Mouse (Mus musculus) kidney, adult 2 months (tissue): ENCODE data around the gene Mast3. TPM values are rescaled to one million over a fixed set of nuclear protein-coding genes. Genes with fewer than 3 reads are reported as not detected.

Source experiments
- DNase-seq: peaks from one replicate; pipeline ENCODE4 v3.0.0; 2021
- H3K27ac ChIP-seq: fragments of 200-500 bp; 2 replicates; pipeline ENCODE4 v1.5.1; 2012; ENCODE audit warnings: low read depth, low read length, control low read depth, inconsistent platforms; ENCODE audit not compliant: insufficient read depth
- H3K27me3 ChIP-seq: fragments of 200-500 bp; replicated peaks from 2 replicates; pipeline ENCODE4 v1.6.1; 2012; ENCODE audit warnings: mild to moderate bottlenecking, moderate library complexity, low read length, inconsistent platforms; ENCODE audit not compliant: control insufficient read depth, insufficient read depth
- H3K36me3 ChIP-seq: fragments of 200-500 bp; 2 replicates; pipeline ENCODE4 v1.6.1; 2012; ENCODE audit warnings: mild to moderate bottlenecking, moderate library complexity, low read length, inconsistent platforms; ENCODE audit not compliant: control insufficient read depth, insufficient read depth
- H3K4me1 ChIP-seq: fragments of 200-500 bp; 2 replicates; pipeline ENCODE4 v1.6.1; 2011; ENCODE audit warnings: low read length; ENCODE audit not compliant: control insufficient read depth, insufficient read depth
- H3K4me3 ChIP-seq: fragments of 200-500 bp; 2 replicates; pipeline ENCODE4 v1.5.1; 2011; ENCODE audit warnings: mild to moderate bottlenecking, low read depth, low read length, control low read depth; ENCODE audit not compliant: insufficient read depth
- CTCF ChIP-seq: fragments of 200-500 bp; conservative IDR thresholded peaks from 2 replicates; pipeline ENCODE4 v1.5.1; 2011; ENCODE audit warnings: low read depth, mild to moderate bottlenecking, control low read depth, low read length, moderate library complexity, mixed read lengths; ENCODE audit not compliant: insufficient read depth, insufficient read length
- POLR2A ChIP-seq: fragments of 200-500 bp; IDR thresholded peaks from one replicate; pipeline ENCODE4 v1.6.1; 2011; ENCODE audit warnings: low read depth, low read length, control low read depth
- WGBS: fragments of 180-500 bp; shearing (Covaris S2); methylation state at CpG from one replicate; pipeline ENCODE4 v1.1.7; 2018; 5-methylcytosine and 5-hydroxymethylcytosine counted together
- polyA plus RNA-seq: library from polyadenylated mRNA; depleted of rRNA; stranded (reverse); fragments of >200 nt; gene quantifications from 2 replicates; pipeline ENCODE4 v1.2.3, GENCODE M21; 2012

The Mast3 gene
- polyA plus RNA-seq, 1 experiment = 25.3 TPM

GRCm38 (mm10) chr8:70812055-70812454, 7.2 kb upstream of the Mast3 start:
- Histone ChIP-seq H3K27me3 (no peaks in the 10 kb centered on the region), H3K4me1 (no peaks in the 10 kb centered on the region), H3K4me3 (no peak overlapping the region), H3K36me3 (no peaks in the 10 kb centered on the region), H3K27ac (no peak overlapping the region)
- TF ChIP-seq CTCF = no peak
- TF ChIP-seq POLR2A = no peak
- whole genome bisulfite sequencing = 61% methylated on average over 4 of the region's 4 CpGs
- no peak for DNase-seq

- DNase-seq = no peak
- WGBS = 69% methylated on average over 20 of the region's 20 CpGs
- no peaks in the 10 kb centered on the region for H3K27me3 ChIP-seq
- no peak for TF ChIP-seq POLR2A
- no peaks in the 10 kb centered on the region for H3K36me3 ChIP-seq
- no peaks in the 10 kb centered on the region for H3K4me1 ChIP-seq
- no peak overlapping the region for H3K27ac ChIP-seq
- no peak overlapping the region for H3K4me3 ChIP-seq
These were observed 6.3 kb upstream of the Mast3 start for GRCm38 (mm10) chr8:70810962-70811680.

- H3K4me3 ChIP-seq = no peak overlapping the region
- no peak overlapping the region for H3K27ac ChIP-seq
- WGBS = 77% methylated on average over 8 of the region's 8 CpGs
- no peaks in the 10 kb centered on the region for H3K36me3 ChIP-seq
- DNase-seq = no peak
- TF ChIP-seq CTCF = no peak
- TF ChIP-seq POLR2A = no peak
- no peaks in the 10 kb centered on the region for H3K27me3 ChIP-seq
- H3K4me1 ChIP-seq = no peaks in the 10 kb centered on the region
These were observed 4.3 kb upstream of the Mast3 start for GRCm38 (mm10) chr8:70808955-70809701.

GRCm38 (mm10) chr8:70808239-70808638, 3.4 kb upstream of the Mast3 start, which contains the start of gene Il12rb1:
TSS of gene Il12rb1 (plus strand) at chr8:70808449.
- Histone ChIP-seq H3K4me1 (no peaks in the 10 kb centered on the region), H3K27ac (no peak within 1 kb of the TSS), H3K4me3 (no peak within 1 kb of the TSS), H3K27me3 (no peaks in the 10 kb centered on the region), H3K36me3 (no peaks in the 10 kb centered on the region)
- 82% methylated on average over 5 of the region's 5 CpGs for WGBS
- no peak for DNase-seq
- TF ChIP-seq CTCF = no peak
- no peak for TF ChIP-seq POLR2A

- 76% methylated on average over 1 of the region's 1 CpGs for WGBS
- Histone ChIP-seq H3K27ac (no peak overlapping the region), H3K36me3 (no peaks in the 10 kb centered on the region), H3K4me1 (no peaks in the 10 kb centered on the region), H3K4me3 (no peak overlapping the region), H3K27me3 (no peaks in the 10 kb centered on the region)
- no peak for TF ChIP-seq CTCF
- TF ChIP-seq POLR2A = no peak
- no peak for DNase-seq
These were observed 2.5 kb upstream of the Mast3 start for GRCm38 (mm10) chr8:70807304-70807703.

GRCm38 (mm10) chr8:70806541-70806940, 1.7 kb upstream of the Mast3 start:
- Histone ChIP-seq H3K36me3 (no peaks in the 10 kb centered on the region), H3K27ac (no peak overlapping the region), H3K4me3 (no peak overlapping the region), H3K27me3 (no peaks in the 10 kb centered on the region), H3K4me1 (no peaks in the 10 kb centered on the region)
- no peak for TF ChIP-seq CTCF
- TF ChIP-seq POLR2A = no peak
- peak; percentile 46 for DNase-seq
- 77% methylated on average over 4 of the region's 4 CpGs for WGBS

GRCm38 (mm10) chr8:70803761-70804480, 933 bp downstream of the Mast3 start:
- Histone ChIP-seq H3K36me3 (no peaks in the 10 kb centered on the region), H3K4me3 (peak overlapping the region; percentile 77), H3K27ac (no peak overlapping the region), H3K27me3 (no peaks in the 10 kb centered on the region), H3K4me1 (no peaks in the 10 kb centered on the region)
- 4% methylated on average over 47 of the region's 47 CpGs for WGBS
- TF ChIP-seq CTCF (no peak), POLR2A (no peak)
- peak; percentile 37 for DNase-seq
